Mouse (Mus musculus): ENCODE results near the gene Jpt2. TPM values are rescaled to one million over a fixed set of nuclear protein-coding genes. Genes with fewer than 3 reads are reported as not detected.
A peak's percentile ranks its signal among the peaks of the same experiment; 100 is the strongest.
"Not testable (repeated sequence)": the region's sequence is repeated elsewhere in the genome, so short reads cannot be mapped to it uniquely, and the experiment has no call there.

Jpt2 gene
- 1 to 10 TPM; 3.9 to 5.9 TPM for total RNA-seq (2021)
- long read RNA-seq, experiment 1, transcript Jpt2-201 (5 exons, 2,672 nt): major isoform, 9 of 10 reads
- long read RNA-seq, experiment 1, partial matches to known transcripts: 0 of 10 reads
- long read RNA-seq, experiment 1, other reads (novel, unspliced or antisense): 1 of 10 reads
- long read RNA-seq, experiment 2, transcript Jpt2-201 (5 exons, 2,672 nt): major isoform, 9 of 10 reads
- long read RNA-seq, experiment 2, partial matches to known transcripts: 0 of 10 reads
- long read RNA-seq, experiment 2, other reads (novel, unspliced or antisense): 1 of 10 reads

- DNase-seq (ENCODE audit: low spot score): peak; percentile 98
These were observed at the start of gene Jpt2 for GRCm38 (mm10) chr17:24960135-24960851. Gene Jpt2 (minus strand): TSS chr17:24960689.

GRCm38 (mm10) chr17:25007480-25007879 is 47.0 kb upstream of the Jpt2 start:
- DNase-seq (ENCODE audit: low spot score): no peak

- no peak for DNase-seq (ENCODE audit: low spot score)
These were observed 44.6 kb upstream of the Jpt2 start for GRCm38 (mm10) chr17:25005102-25005501.

GRCm38 (mm10) chr17:24994721-24995120 is 34.2 kb upstream of the Jpt2 start:
- no peak for DNase-seq (ENCODE audit: low spot score)

- no peak for DNase-seq (ENCODE audit: low spot score)
These were observed 26.7 kb upstream of the Jpt2 start for GRCm38 (mm10) chr17:24987221-24987620.

- DNase-seq (ENCODE audit: low spot score): no peak
These were observed 595 bp upstream of the Jpt2 start for GRCm38 (mm10) chr17:24960852-24961715.

- no peak for DNase-seq (ENCODE audit: low spot score)
These were observed 1.1 kb downstream of the Jpt2 start for GRCm38 (mm10) chr17:24959371-24959770.

- no peak for DNase-seq (ENCODE audit: low spot score)
These were observed 7.2 kb downstream of the Jpt2 start for GRCm38 (mm10) chr17:24953291-24953690.

GRCm38 (mm10) chr17:24950671-24951070 is 9.8 kb downstream of the Jpt2 start:
- DNase-seq (ENCODE audit: low spot score): no peak

- DNase-seq (ENCODE audit: low spot score): no peak
These were observed 12.3 kb downstream of the Jpt2 start for GRCm38 (mm10) chr17:24948204-24948603.

GRCm38 (mm10) chr17:24943589-24943988 is 16.9 kb downstream of the Jpt2 start:
- DNase-seq (ENCODE audit: low spot score): not testable (repeated sequence)

GRCm38 (mm10) chr17:24943036-24943435 is 17.5 kb downstream of the Jpt2 start:
- DNase-seq (ENCODE audit: low spot score): no peak

- DNase-seq (ENCODE audit: low spot score): peak; percentile 36
These were observed 18.0 kb downstream of the Jpt2 start for GRCm38 (mm10) chr17:24942453-24942852.

GRCm38 (mm10) chr17:24937266-24937665 is 23.2 kb downstream of the Jpt2 start:
- no peak for DNase-seq (ENCODE audit: low spot score)

- peak; percentile 95 for DNase-seq (ENCODE audit: low spot score)
These were observed 23.9 kb downstream of the Jpt2 start, which contains the start of gene Mapk8ip3 for GRCm38 (mm10) chr17:24936259-24937237. Gene Mapk8ip3 (minus strand): TSS chr17:24936977.

- DNase-seq (ENCODE audit: low spot score): no peak
These were observed 24.8 kb downstream of the Jpt2 start for GRCm38 (mm10) chr17:24935666-24936065.

GRCm38 (mm10) chr17:24934926-24935325 is 25.6 kb downstream of the Jpt2 start:
- no peak for DNase-seq (ENCODE audit: low spot score)

GRCm38 (mm10) chr17:24933163-24933562 is 27.3 kb downstream of the Jpt2 start:
- no peak for DNase-seq (ENCODE audit: low spot score)

- DNase-seq (ENCODE audit: low spot score): no peak
These were observed 28.1 kb downstream of the Jpt2 start for GRCm38 (mm10) chr17:24932431-24932830.

GRCm38 (mm10) chr17:24929506-24929905 is 31.0 kb downstream of the Jpt2 start:
- no peak for DNase-seq (ENCODE audit: low spot score)

GRCm38 (mm10) chr17:24923246-24923645 is 37.2 kb downstream of the Jpt2 start:
- no peak for DNase-seq (ENCODE audit: low spot score)
